Comparison of ENCODE assay signal across 7 mouse cellular contexts in genomic region chr7:145284293-145284692, GRCm38 (mm10). TPM values are rescaled to one million over a fixed set of nuclear protein-coding genes. Genes with fewer than 3 reads are reported as not detected.
DNase-seq lines count a peak whose midpoint lies in the region; ATAC-seq and TF ChIP-seq lines count a peak whose summit lies in the region.

No protein-coding gene starts in this region.

- H3K36me3 ChIP-seq in CH12.LX (replicated peaks in 1 of 2; ENCODE audit: control insufficient read depth in 1 of 2, insufficient read depth in 1 of 2, low read length in 1 of 2): peaks cover 11 to 18% of the 10 kb centered on the region in 2 experiments

- in situ Hi-C loops in CH12.LX (cut with MboI; ENCODE audit: low pct_ligation_motif_present, low pct_unique_long_range_greater_than_20kb, low sequenced_read_pairs): no loop called here

- H3K27me3 ChIP-seq in CH12.LX (replicated peaks): peaks cover 13% of the 10 kb centered on the region

- no peak for DNase-seq in CH12.LX (ENCODE audit: extremely low read depth)
- peak; percentile 51 to 60 for DNase-seq in lung, postnatal 4 days
- no peak for DNase-seq in spleen, adult 18-20 months
- no peak for DNase-seq in right cerebral cortex, postnatal 4 days
- DNase-seq in embryo, embryonic 10 days (ENCODE audit: low spot score): no peak

- H3K79me2 ChIP-seq in CH12.LX (replicated peaks; ENCODE audit: control insufficient read depth, extremely low read depth, insufficient read depth, poor library complexity, severe bottlenecking): no peaks in the 10 kb centered on the region

- TF ChIP-seq RAD21 in CH12.LX (IDR thresholded peaks at IDR 0.05; ENCODE audit: low read depth, low read length): no peak

- peak overlapping the region; percentile 77 for H3K4me2 ChIP-seq in CH12.LX (ENCODE audit: insufficient read depth, low read depth, poor library complexity, severe bottlenecking)

- H3K9me3 ChIP-seq in CH12.LX (replicated peaks; ENCODE audit: low read length): no peaks in the 10 kb centered on the region

- H3K9ac ChIP-seq in CH12.LX (ENCODE audit: insufficient read depth, low read depth): no peak overlapping the region

- no peak for TF ChIP-seq EP300 in CH12.LX (IDR thresholded peaks at IDR 0.05; ENCODE audit: low read length)

- TF ChIP-seq CTCF in CH12.LX (conservative IDR thresholded peaks at IDR 0.05 in 1 of 2, IDR thresholded peaks at IDR 0.05 in 1 of 2; ENCODE audit: low read depth in 2 of 2, low read length in 2 of 2): no peak

- no peak overlapping the region for H3K27ac ChIP-seq in CH12.LX (ENCODE audit: insufficient read depth, low read depth)

- peaks cover 7 to 31% of the 10 kb centered on the region in 2 experiments for H3K4me1 ChIP-seq in CH12.LX (ENCODE audit: control insufficient read depth in 1 of 2, insufficient read depth in 2 of 2)

- TF ChIP-seq POLR2A in CH12.LX (IDR thresholded peaks at IDR 0.05; ENCODE audit: low read depth, low read length): no peak

- peak overlapping the region in 2 of 3 experiments; percentile 37 to 72 for H3K4me3 ChIP-seq in CH12.LX (replicated peaks in 1 of 3; ENCODE audit: low read depth in 2 of 3, low read length in 2 of 3, poor library complexity in 1 of 3)

- dilution Hi-C loops in CH12.LX (cut with MboI; ENCODE audit: extremely low pct_ligation_motif_present, extremely low pct_unique_long_range_greater_than_20kb, low sequenced_read_pairs): no loop called here

- peak; percentile 6 for ATAC-seq in activated CD4-positive, CD25-positive, alpha-beta regulatory T cell, adult 4 months
- peak; percentile 20 for ATAC-seq in inflammation-experienced regulatory T-cells, adult 6 months

TF ChIP-seq in CH12.LX, 34 proteins besides CTCF, POLR2A, EP300 and RAD21:
- TF ChIP-seq ZMIZ1 (IDR thresholded peaks at IDR 0.05; ENCODE audit: low read depth, low read length): no peak
- TF ChIP-seq PAX5 (IDR thresholded peaks at IDR 0.05; ENCODE audit: low read length): no peak
- TF ChIP-seq NELFE (IDR thresholded peaks at IDR 0.05; ENCODE audit: low read depth, low read length): no peak
- no peak for TF ChIP-seq BHLHE40 (IDR thresholded peaks at IDR 0.05; ENCODE audit: low read depth, low read length)
- TF ChIP-seq RCOR1 (conservative IDR thresholded peaks at IDR 0.05; ENCODE audit: low read depth, low read length): no peak
- no peak for TF ChIP-seq MYC (IDR thresholded peaks at IDR 0.05; ENCODE audit: low read depth, low read length)
- TF ChIP-seq MXI1 (IDR thresholded peaks at IDR 0.05; ENCODE audit: low read depth, low read length): no peak
- TF ChIP-seq MEF2A (IDR thresholded peaks at IDR 0.05; ENCODE audit: borderline replicate concordance, low read depth, low read length): no peak
- no peak for TF ChIP-seq POLR2AphosphoS2 (IDR thresholded peaks at IDR 0.05; ENCODE audit: low read depth, low read length)
- no peak for TF ChIP-seq CHD2 (IDR thresholded peaks at IDR 0.05; ENCODE audit: low read length)
- no peak for TF ChIP-seq TBP (conservative IDR thresholded peaks at IDR 0.05; ENCODE audit: low read depth, low read length)
- no peak for TF ChIP-seq MAFK (IDR thresholded peaks at IDR 0.05; ENCODE audit: insufficient replicate concordance, low read length)

RNA-seq across cellular contexts. Expression of gene Tpcn2, which starts 0.5 kb away (rescaled TPM):
- 6.9 and 7.3 TPM in 2 replicates for total RNA-seq in CH12.LX (2012; rRNA removed)
- 3.7 TPM in 2 replicates for total RNA-seq in CH12.LX (2014; rRNA removed)
- 7.2 and 7.9 TPM in 2 replicates for polyA plus RNA-seq in CH12.LX (2012; ENCODE audit: insufficient read length, low read depth)
- 1 to 10 TPM; 6.0 to 8.9 TPM for polyA plus RNA-seq in activated CD4-positive, CD25-positive, alpha-beta regulatory T cell, adult 4 months (2017; shearing (Covaris generic))
- 1 to 10 TPM; 6.9 to 7.6 (median 7.6) TPM for polyA plus RNA-seq in inflammation-experienced regulatory T-cells, adult 6 months (2017; shearing (Covaris generic))

RNA-seq across cellular contexts. Expression of gene Mrgprf, which starts 16.3 kb away (rescaled TPM):
- not detected in 2 replicates for total RNA-seq in CH12.LX (2012; rRNA removed)
- not detected in 2 replicates for total RNA-seq in CH12.LX (2014; rRNA removed)
- polyA plus RNA-seq in CH12.LX (2012; ENCODE audit: insufficient read length, low read depth): not detected in 2 replicates
- not detected for polyA plus RNA-seq in activated CD4-positive, CD25-positive, alpha-beta regulatory T cell, adult 4 months (2017; shearing (Covaris generic))
- polyA plus RNA-seq in inflammation-experienced regulatory T-cells, adult 6 months (2017; shearing (Covaris generic)): not detected

RNA-seq across cellular contexts. Expression of gene Mrgprd, which starts 30.3 kb away (rescaled TPM):
- total RNA-seq in CH12.LX (2012; rRNA removed) (not detected in 2 replicates), CH12.LX (2014; rRNA removed) (not detected in 2 replicates)
- not detected in 2 replicates for polyA plus RNA-seq in CH12.LX (2012; ENCODE audit: insufficient read length, low read depth)
- polyA plus RNA-seq in activated CD4-positive, CD25-positive, alpha-beta regulatory T cell, adult 4 months (2017; shearing (Covaris generic)): not detected
- polyA plus RNA-seq in inflammation-experienced regulatory T-cells, adult 6 months (2017; shearing (Covaris generic)): not detected

Comparison
In these comparisons a context has a peak if more than half of its experiments do, and no peak if none do; other contexts are left out.
1. DNase-seq: peak in lung, postnatal 4 days (2 of 2); none in CH12.LX (single experiment), spleen, adult 18-20 months (0 of 2), right cerebral cortex, postnatal 4 days (single experiment) and embryo, embryonic 10 days (single experiment).